Mouse (Mus musculus) lung, postnatal 36 days (tissue): ENCODE data around the gene Ppp1r11.
"Not testable (repeated sequence)": the region's sequence is repeated elsewhere in the genome, so short reads cannot be mapped to it uniquely, and the experiment has no call there.

Experiments
- DNase-seq: peaks from one replicate; pipeline ENCODE4 v3.0.0; 2022; ENCODE audit warnings: mixed read lengths

The Ppp1r11 gene

GRCm38 (mm10) chr17:36950981-36951947, at the start of gene Ppp1r11:
Ppp1r11 (minus strand) TSS chr17:36951741.
- peak; percentile 98 for DNase-seq

GRCm38 (mm10) chr17:37000863-37001262, 49.3 kb upstream of the Ppp1r11 start, which contains the start of gene Zfp57:
Zfp57 (plus strand) TSS chr17:37001163.
- no peak for DNase-seq

- no peak for DNase-seq
Measured at GRCm38 (mm10) chr17:36998477-36998876, 46.9 kb upstream of the Ppp1r11 start.

- DNase-seq: peak; percentile 95
Measured at GRCm38 (mm10) chr17:36997033-36997735, 45.6 kb upstream of the Ppp1r11 start.

- no peak for DNase-seq
Measured at GRCm38 (mm10) chr17:36995448-36995847, 43.9 kb upstream of the Ppp1r11 start.

- DNase-seq: no peak
Measured at GRCm38 (mm10) chr17:36994528-36994927, 43.0 kb upstream of the Ppp1r11 start.

- no peak for DNase-seq
Measured at GRCm38 (mm10) chr17:36993770-36994325, 42.3 kb upstream of the Ppp1r11 start.

- no peak for DNase-seq
Measured at GRCm38 (mm10) chr17:36992336-36993104, 41.0 kb upstream of the Ppp1r11 start.

- not testable (repeated sequence) for DNase-seq
Measured at GRCm38 (mm10) chr17:36990630-36991029, 39.1 kb upstream of the Ppp1r11 start.

GRCm38 (mm10) chr17:36989437-36989836, 37.9 kb upstream of the Ppp1r11 start, which contains the start of gene H2-M5:
H2-M5 (minus strand) TSS chr17:36989537.
- DNase-seq: no peak

- DNase-seq: no peak
Measured at GRCm38 (mm10) chr17:36988475-36988874, 36.9 kb upstream of the Ppp1r11 start.

- DNase-seq: peak; percentile 58
Measured at GRCm38 (mm10) chr17:36982253-36983155, 31.0 kb upstream of the Ppp1r11 start.

GRCm38 (mm10) chr17:36981845-36982244, 30.3 kb upstream of the Ppp1r11 start:
- no peak for DNase-seq

GRCm38 (mm10) chr17:36981221-36981813, 29.8 kb upstream of the Ppp1r11 start, which contains the start of gene 2410137M14Rik:
2410137M14Rik (minus strand) TSS chr17:36981237.
- no peak for DNase-seq

- DNase-seq: no peak
Measured at GRCm38 (mm10) chr17:36973271-36973787, 21.8 kb upstream of the Ppp1r11 start.

- DNase-seq: peak; percentile 33
Measured at GRCm38 (mm10) chr17:36972791-36973190, 21.2 kb upstream of the Ppp1r11 start.

GRCm38 (mm10) chr17:36971172-36971850, 19.8 kb upstream of the Ppp1r11 start:
- no peak for DNase-seq

- DNase-seq: no peak
Measured at GRCm38 (mm10) chr17:36970316-36970890, 18.9 kb upstream of the Ppp1r11 start.

- DNase-seq: no peak
Measured at GRCm38 (mm10) chr17:36966875-36967274, 15.3 kb upstream of the Ppp1r11 start.

GRCm38 (mm10) chr17:36961125-36961524, 9.6 kb upstream of the Ppp1r11 start:
- DNase-seq: no peak
